13 mouse cellular contexts compared by ENCODE assay signal in the genomic region with DNA sequence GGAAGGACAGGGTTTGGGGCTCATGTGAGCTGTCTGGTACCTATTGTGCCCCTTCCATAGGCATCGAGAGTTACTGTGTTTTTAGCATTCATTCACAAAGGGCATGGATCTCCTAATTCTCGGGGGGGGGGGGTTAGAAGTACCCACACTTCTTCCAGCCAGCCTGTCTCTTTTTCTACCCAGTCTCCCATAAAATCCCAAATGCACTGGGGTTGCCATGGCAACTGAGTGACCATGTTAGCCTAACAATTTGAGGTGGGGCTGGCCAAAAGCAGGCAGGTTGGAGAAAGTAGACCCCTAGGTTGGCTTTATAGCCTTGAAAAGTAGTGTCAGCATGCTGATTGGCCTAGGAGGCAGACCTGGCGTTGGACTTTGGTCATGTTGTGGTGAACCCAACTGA. TPM values are rescaled to one million over a fixed set of nuclear protein-coding genes. Genes with fewer than 3 reads are reported as not detected.
DNase-seq lines count a peak whose midpoint lies in the region; ATAC-seq and TF ChIP-seq lines count a peak whose summit lies in the region.
"Had no signal": no experiment of that assay in that cellular context is flagged by ENCODE, and none has a peak within 500 bp of the region (broad histone marks: within the 10 kb centered on the region; RNA-seq: fewer than 3 reads in every experiment).

No protein-coding gene starts in this region.

- no peaks in the 10 kb centered on the region for H3K36me3 ChIP-seq in kidney, adult 2 months (ENCODE audit: control insufficient read depth, insufficient read depth, low read length)
- H3K36me3 ChIP-seq in kidney, embryonic 15.5 days = peaks cover 4% of the 10 kb centered on the region; the same call in 1 of the 2 replicates
- no peaks in the 10 kb centered on the region for H3K36me3 ChIP-seq in embryonic facial prominence, embryonic 10.5 days (replicated peaks)
- no peaks in the 10 kb centered on the region for H3K36me3 ChIP-seq in hindbrain, embryonic 15.5 days
- no peaks in the 10 kb centered on the region for H3K36me3 ChIP-seq in midbrain, postnatal 0 days (ENCODE audit: insufficient read depth, low read length)
- H3K36me3 ChIP-seq: G1E; heart, embryonic 15.5 days had no signal

- ATAC-seq in kidney, embryonic 15.5 days (replicated peaks; ENCODE audit: low FRiP score) = no peak
- no peak for ATAC-seq in hindbrain, embryonic 15.5 days (ENCODE audit: low FRiP score, low read depth)
- no peak for ATAC-seq in midbrain, postnatal 0 days (ENCODE audit: low FRiP score)

- no peak overlapping the region for H3K27ac ChIP-seq in kidney, adult 2 months (ENCODE audit: insufficient read depth, low read depth, low read length)
- H3K27ac ChIP-seq in kidney, embryonic 15.5 days = no peak overlapping the region
- H3K27ac ChIP-seq in embryonic facial prominence, embryonic 10.5 days (replicated peaks) = 0 out of 2 replicates have a peak overlapping the region, but pooled peaks have one; percentile 5
- H3K27ac ChIP-seq in hindbrain, embryonic 15.5 days (replicated peaks) = peak overlapping the region; percentile 53
- peak overlapping the region; percentile 64; the same call in 1 of the 2 replicates for H3K27ac ChIP-seq in midbrain, postnatal 0 days (ENCODE audit: low read depth, low read length)
- H3K27ac ChIP-seq: heart, embryonic 15.5 days had no signal

- no peak for TF ChIP-seq CTCF in kidney, adult 2 months (conservative IDR thresholded peaks at IDR 0.05; ENCODE audit: insufficient read depth, insufficient read length, low read depth, low read length)
- no peak for TF ChIP-seq CTCF in midbrain, postnatal 0 days (IDR thresholded peaks at IDR 0.05)

- H3K4me2 ChIP-seq in kidney, embryonic 15.5 days = no peak overlapping the region
- no peak overlapping the region for H3K4me2 ChIP-seq in hindbrain, embryonic 15.5 days
- H3K4me2 ChIP-seq in midbrain, postnatal 0 days (ENCODE audit: low read depth, low read length, poor library complexity, severe bottlenecking) = no peak overlapping the region
- H3K4me2 ChIP-seq: heart, embryonic 15.5 days; liver, embryonic 11.5 days had no signal

- WGBS in kidney, adult 2 months = 73% methylated on average over 3 of the region's 3 CpGs
- WGBS in kidney, embryonic 15.5 days = 64% methylated on average over 3 of the region's 3 CpGs
- WGBS in embryonic facial prominence, embryonic 10.5 days = 76% methylated on average over 3 of the region's 3 CpGs
- WGBS in hindbrain, embryonic 15.5 days = 44% methylated on average over 3 of the region's 3 CpGs
- 44% methylated on average over 3 of the region's 3 CpGs for WGBS in midbrain, postnatal 0 days

- intact Hi-C loops in left cerebral cortex, postnatal 36 days (cut with DNase I) = no loop called here

- peak; percentile 49 for DNase-seq in kidney, adult 2 months
- no peak for DNase-seq in embryonic facial prominence, embryonic 10.5 days (ENCODE audit: low spot score)
- peak; percentile 43 for DNase-seq in midbrain, postnatal 0 days (ENCODE audit: low spot score)
- DNase-seq in left cerebral cortex, postnatal 36 days (ENCODE audit: low spot score in 2 of 2) = no peak
- no peak for DNase-seq in cerebellum, adult 18-20 months
- DNase-seq: cerebellum, postnatal 36 days; layer of hippocampus, postnatal 36 days had no signal

- no peak overlapping the region for H3K4me3 ChIP-seq in kidney, adult 2 months (ENCODE audit: insufficient read depth, low read depth, low read length)
- no peak overlapping the region for H3K4me3 ChIP-seq in kidney, embryonic 15.5 days (replicated peaks)
- H3K4me3 ChIP-seq in embryonic facial prominence, embryonic 10.5 days = no peak overlapping the region
- no peak overlapping the region for H3K4me3 ChIP-seq in hindbrain, embryonic 15.5 days
- H3K4me3 ChIP-seq in midbrain, postnatal 0 days (ENCODE audit: low read depth, low read length) = no peak overlapping the region
- H3K4me3 ChIP-seq: heart, embryonic 15.5 days had no signal

- H3K27me3 ChIP-seq in kidney, adult 2 months (replicated peaks; ENCODE audit: control insufficient read depth, insufficient read depth, low read length) = no peaks in the 10 kb centered on the region
- no peaks in the 10 kb centered on the region for H3K27me3 ChIP-seq in kidney, embryonic 15.5 days
- 0 out of 2 replicates have a peak, but pooled peaks cover 9% of the 10 kb centered on the region for H3K27me3 ChIP-seq in embryonic facial prominence, embryonic 10.5 days (replicated peaks; ENCODE audit: low read depth, poor library complexity, severe bottlenecking)
- H3K27me3 ChIP-seq in hindbrain, embryonic 15.5 days = no peaks in the 10 kb centered on the region
- H3K27me3 ChIP-seq in midbrain, postnatal 0 days (ENCODE audit: insufficient read depth, low read length) = no peaks in the 10 kb centered on the region
- H3K27me3 ChIP-seq: heart, embryonic 15.5 days had no signal

- TF ChIP-seq POLR2A in kidney, adult 2 months (IDR thresholded peaks at IDR 0.05; ENCODE audit: low read depth, low read length) = no peak

- no peaks in the 10 kb centered on the region; the same call in 1 of the 2 replicates for H3K9me3 ChIP-seq in kidney, embryonic 15.5 days (replicated peaks)
- H3K9me3 ChIP-seq in embryonic facial prominence, embryonic 10.5 days = no peaks in the 10 kb centered on the region
- H3K9me3 ChIP-seq in hindbrain, embryonic 15.5 days = no peaks in the 10 kb centered on the region
- H3K9me3 ChIP-seq in midbrain, postnatal 0 days (ENCODE audit: low read length) = no peaks in the 10 kb centered on the region
- H3K9me3 ChIP-seq: G1E; heart, embryonic 15.5 days had no signal

- 0 out of 2 replicates have a peak, but pooled peaks cover 3% of the 10 kb centered on the region for H3K4me1 ChIP-seq in kidney, adult 2 months (ENCODE audit: control insufficient read depth, insufficient read depth, low read length)
- 0 out of 2 replicates have a peak, but pooled peaks cover 8% of the 10 kb centered on the region for H3K4me1 ChIP-seq in kidney, embryonic 15.5 days
- peaks cover 40% of the 10 kb centered on the region for H3K4me1 ChIP-seq in embryonic facial prominence, embryonic 10.5 days
- H3K4me1 ChIP-seq in hindbrain, embryonic 15.5 days (replicated peaks) = peaks cover 36% of the 10 kb centered on the region
- peaks cover 16% of the 10 kb centered on the region; the same call in 1 of the 2 replicates for H3K4me1 ChIP-seq in midbrain, postnatal 0 days (ENCODE audit: insufficient read depth, low read length)

- no peak overlapping the region for H3K9ac ChIP-seq in kidney, embryonic 15.5 days
- H3K9ac ChIP-seq in hindbrain, embryonic 15.5 days = no peak overlapping the region
- no peak overlapping the region for H3K9ac ChIP-seq in midbrain, postnatal 0 days (replicated peaks; ENCODE audit: low read length, poor library complexity, severe bottlenecking)
- H3K9ac ChIP-seq: heart, embryonic 15.5 days had no signal

RNA-seq across cellular contexts. Expression of gene Col16a1, which starts 8.8 kb away (rescaled TPM):
- polyA plus RNA-seq in kidney, adult 2 months (2012; rRNA removed) = 12.7 and 15.4 TPM in 2 replicates
- polyA plus RNA-seq in kidney, embryonic 15.5 days (2015; fragmentation: Nextera tagmentation; extraction: Ambion mirVana) = 42.7 and 57.4 TPM in 2 replicates
- polyA plus RNA-seq in embryonic facial prominence, embryonic 10.5 days (2016; fragmentation: Nextera tagmentation; extraction: Ambion mirVana) = 4.7 and 7.2 TPM in 2 replicates
- polyA plus RNA-seq in hindbrain, embryonic 15.5 days (2015; fragmentation: Nextera tagmentation; extraction: Ambion mirVana) = 13.4 and 13.9 TPM in 2 replicates
- total RNA-seq in midbrain, postnatal 0 days (2014; rRNA removed) = 31.1 and 43.9 TPM in 2 replicates
- 12.5 and 13.8 TPM in 2 replicates for polyA plus RNA-seq in midbrain, postnatal 0 days (2015; fragmentation: Nextera tagmentation; extraction: Ambion mirVana)
- 10 to 100 TPM; 15.9 to 21.4 TPM for total RNA-seq in left cerebral cortex, postnatal 36 days (2021)
- total RNA-seq: G1E; megakaryocyte, adult 5-6 weeks had no signal
- polyA plus RNA-seq: G1E had no signal

RNA-seq across cellular contexts. Expression of gene Pef1, which starts 45.9 kb away (rescaled TPM):
- 129 and 139 TPM in 2 replicates for polyA plus RNA-seq in kidney, adult 2 months (2012; rRNA removed)
- polyA plus RNA-seq in kidney, embryonic 15.5 days (2015; fragmentation: Nextera tagmentation; extraction: Ambion mirVana) = 68.9 and 75.1 TPM in 2 replicates
- 69.2 and 73.2 TPM in 2 replicates for polyA plus RNA-seq in embryonic facial prominence, embryonic 10.5 days (2016; fragmentation: Nextera tagmentation; extraction: Ambion mirVana)
- 67.5 and 69.1 TPM in 2 replicates for polyA plus RNA-seq in hindbrain, embryonic 15.5 days (2015; fragmentation: Nextera tagmentation; extraction: Ambion mirVana)
- 49.8 and 61.5 TPM in 2 replicates for total RNA-seq in midbrain, postnatal 0 days (2014; rRNA removed)
- polyA plus RNA-seq in midbrain, postnatal 0 days (2015; fragmentation: Nextera tagmentation; extraction: Ambion mirVana) = 59.5 and 67.3 TPM in 2 replicates
- 10 to 100 TPM; 66.4 to 74.5 TPM for total RNA-seq in left cerebral cortex, postnatal 36 days (2021)

Comparison
In these comparisons a context has a peak if more than half of its experiments do, and no peak if none do; other contexts are left out.
1. DNase-seq: peak in kidney, adult 2 months (single experiment) and midbrain, postnatal 0 days (single experiment); none in embryonic facial prominence, embryonic 10.5 days (single experiment), left cerebral cortex, postnatal 36 days (0 of 2) and cerebellum, adult 18-20 months (0 of 2).
2. H3K27ac ChIP-seq: peak in embryonic facial prominence, embryonic 10.5 days (single experiment), hindbrain, embryonic 15.5 days (single experiment) and midbrain, postnatal 0 days (single experiment); none in kidney, adult 2 months (single experiment) and kidney, embryonic 15.5 days (single experiment).